Mouse (Mus musculus): Measurements from ENCODE around the gene Erc2. TPM values are rescaled to one million over a fixed set of nuclear protein-coding genes. Genes with fewer than 3 reads are reported as not detected.
"Not testable (repeated sequence)": the region's sequence is repeated elsewhere in the genome, so short reads cannot be mapped to it uniquely, and the experiment has no call there.

Erc2 gene
- polyA plus RNA-seq, 1 experiment from 2014 or later = 36.0 TPM

- ATAC-seq (ENCODE audit: low FRiP score, low read depth) = no peak
- 87% methylated on average over 6 of the region's 6 CpGs for WGBS
- H3K4me3 ChIP-seq = no peak overlapping the region
Observed at GRCm38 (mm10) chr14:27852606-27853005, 230.4 kb downstream of the Erc2 start.

GRCm38 (mm10) chr14:27860371-27861046 lies 238.3 kb downstream of the Erc2 start:
- 93% methylated on average over 6 of the region's 6 CpGs for WGBS
- ATAC-seq (ENCODE audit: low FRiP score, low read depth) = no peak

More at GRCm38 (mm10) chr14:27852606-27853005, 230.4 kb downstream of the Erc2 start:
- Histone ChIP-seq H3K4me1 (no peaks in the 10 kb centered on the region), H3K27ac (replicated peaks) (no peak overlapping the region), H3K36me3 (no peaks in the 10 kb centered on the region), H3K9ac (replicated peaks) (no peak overlapping the region), H3K27me3 (no peaks in the 10 kb centered on the region), H3K4me2 (replicated peaks) (no peak overlapping the region), H3K9me3 (no peaks in the 10 kb centered on the region)

GRCm38 (mm10) chr14:27862299-27862698 lies 240.1 kb downstream of the Erc2 start:
- no peaks in the 10 kb centered on the region for H3K4me1 ChIP-seq
- H3K4me3 ChIP-seq = no peak overlapping the region
- no peaks in the 10 kb centered on the region for H3K36me3 ChIP-seq
- no peak for ATAC-seq (ENCODE audit: low FRiP score, low read depth)
- H3K27me3 ChIP-seq = no peaks in the 10 kb centered on the region
- no peaks in the 10 kb centered on the region for H3K9me3 ChIP-seq
- H3K9ac ChIP-seq (replicated peaks) = no peak overlapping the region
- no peak overlapping the region for H3K27ac ChIP-seq (replicated peaks)
- no peak overlapping the region for H3K4me2 ChIP-seq (replicated peaks)

More at GRCm38 (mm10) chr14:27860371-27861046, 238.3 kb downstream of the Erc2 start:
- no peaks in the 10 kb centered on the region for H3K27me3 ChIP-seq
- no peak overlapping the region for H3K4me2 ChIP-seq (replicated peaks)
- H3K9me3 ChIP-seq = no peaks in the 10 kb centered on the region
- H3K4me1 ChIP-seq = no peaks in the 10 kb centered on the region
- no peak overlapping the region for H3K27ac ChIP-seq (replicated peaks)
- H3K36me3 ChIP-seq = no peaks in the 10 kb centered on the region
- H3K4me3 ChIP-seq = no peak overlapping the region
- no peak overlapping the region for H3K9ac ChIP-seq (replicated peaks)

DNA sequence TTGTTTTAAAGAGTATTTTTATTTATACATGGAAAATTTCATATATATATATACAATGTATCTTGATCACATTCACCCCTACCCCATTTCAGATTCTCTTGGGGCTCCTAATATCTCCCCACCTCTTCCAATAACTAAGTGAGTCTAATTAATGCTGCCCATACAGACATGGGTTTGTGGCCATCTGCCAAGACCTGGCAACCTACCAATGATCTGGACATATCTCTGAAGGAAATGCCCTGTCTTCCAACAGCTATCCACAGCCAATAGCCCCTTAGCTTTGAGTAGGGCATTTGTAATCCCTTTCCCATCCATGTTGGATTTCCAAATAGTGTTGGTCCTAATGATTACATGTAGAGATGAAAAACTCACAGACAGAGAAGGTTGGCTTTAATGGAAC lies 245.2 kb downstream of the Erc2 start:
- Histone ChIP-seq H3K36me3 (no peaks in the 10 kb centered on the region), H3K27ac (replicated peaks) (no peak overlapping the region), H3K4me2 (replicated peaks) (no peak overlapping the region), H3K27me3 (no peaks in the 10 kb centered on the region), H3K4me3 (no peak overlapping the region), H3K4me1 (no peaks in the 10 kb centered on the region), H3K9me3 (no peaks in the 10 kb centered on the region), H3K9ac (replicated peaks) (no peak overlapping the region)
- no peak for ATAC-seq (ENCODE audit: low FRiP score, low read depth)

DNA sequence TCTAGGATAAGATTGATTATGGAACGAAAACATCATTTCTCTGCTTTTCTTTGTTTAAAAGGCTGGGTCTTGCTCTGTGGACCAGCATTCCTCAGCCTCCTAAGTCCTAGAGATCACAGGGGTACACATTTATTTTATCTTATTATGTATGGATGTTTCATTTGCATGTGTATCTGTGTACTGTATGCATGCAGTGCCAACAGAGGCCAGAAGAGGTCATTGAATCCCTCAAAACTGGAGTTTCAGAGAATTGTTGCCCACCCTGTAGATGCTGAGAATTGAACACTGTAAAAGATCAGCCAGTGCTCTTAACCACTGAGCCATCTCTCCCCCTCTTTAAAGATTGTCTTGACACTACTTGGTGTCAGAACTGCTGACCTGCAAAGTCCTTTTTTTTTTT lies 251.4 kb downstream of the Erc2 start:
- H3K36me3 ChIP-seq = no peaks in the 10 kb centered on the region

GRCm38 (mm10) chr14:27875991-27876411 lies 253.8 kb downstream of the Erc2 start:
- H3K36me3 ChIP-seq = no peaks in the 10 kb centered on the region
- no peak overlapping the region for H3K4me2 ChIP-seq (replicated peaks)
- no peak overlapping the region for H3K9ac ChIP-seq (replicated peaks)
- ATAC-seq (ENCODE audit: low FRiP score, low read depth) = no peak
- H3K27me3 ChIP-seq = peaks cover 7% of the 10 kb centered on the region; the same call in 1 of the 2 replicates
- H3K27ac ChIP-seq (replicated peaks) = no peak overlapping the region
- H3K4me3 ChIP-seq = no peak overlapping the region
- 74% methylated on average over 13 of the region's 13 CpGs for WGBS
- 0 out of 2 replicates have a peak, but pooled peaks cover 5% of the 10 kb centered on the region for H3K4me1 ChIP-seq
- no peaks in the 10 kb centered on the region for H3K9me3 ChIP-seq

More for the DNA sequence above, 251.4 kb downstream of the Erc2 start:
- Histone ChIP-seq H3K4me2 (replicated peaks) (no peak overlapping the region), H3K27me3 (peaks cover 7% of the 10 kb centered on the region; the same call in 1 of the 2 replicates), H3K9ac (replicated peaks) (no peak overlapping the region), H3K9me3 (no peaks in the 10 kb centered on the region), H3K27ac (replicated peaks) (no peak overlapping the region), H3K4me1 (0 out of 2 replicates have a peak, but pooled peaks cover 5% of the 10 kb centered on the region), H3K4me3 (no peak overlapping the region)
- ATAC-seq (ENCODE audit: low FRiP score, low read depth) = no peak
- WGBS = 83% methylated on average over 1 of the region's 1 CpGs

DNA sequence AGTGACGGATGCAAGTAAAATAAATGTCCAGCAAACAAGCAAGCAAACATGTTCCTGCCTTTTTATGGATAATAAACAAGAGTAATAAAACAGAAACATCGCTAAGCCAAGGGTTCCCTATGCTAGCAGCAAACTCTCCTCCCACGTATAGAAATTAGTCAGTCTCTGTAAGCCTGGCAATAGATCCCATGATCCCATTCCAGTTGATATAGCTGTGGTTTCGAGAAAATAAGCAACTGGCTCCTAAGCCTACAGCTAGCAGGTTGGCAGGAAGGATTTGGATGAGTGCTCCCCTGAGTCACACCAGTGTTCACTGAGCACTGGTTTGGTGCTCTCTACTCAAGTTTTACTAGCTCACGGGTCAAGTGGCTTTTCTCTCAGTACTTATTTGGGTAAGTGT lies 259.7 kb downstream of the Erc2 start:
- Histone ChIP-seq H3K9me3 (no peaks in the 10 kb centered on the region), H3K4me3 (no peak overlapping the region), H3K9ac (replicated peaks) (no peak overlapping the region), H3K4me1 (no peaks in the 10 kb centered on the region), H3K27me3 (no peaks in the 10 kb centered on the region; the same call in 1 of the 2 replicates), H3K4me2 (replicated peaks) (no peak overlapping the region), H3K27ac (replicated peaks) (no peak overlapping the region), H3K36me3 (no peaks in the 10 kb centered on the region)
- 81% methylated on average over 5 of the region's 5 CpGs for WGBS
- no peak for ATAC-seq (ENCODE audit: low FRiP score, low read depth)

GRCm38 (mm10) chr14:27886337-27886736 lies 264.1 kb downstream of the Erc2 start:
- H3K36me3 ChIP-seq; H3K27me3 ChIP-seq; H3K4me3 ChIP-seq; H3K9me3 ChIP-seq; H3K4me2 ChIP-seq (replicated peaks); H3K9ac ChIP-seq (replicated peaks); ATAC-seq (ENCODE audit: low FRiP score, low read depth); H3K27ac ChIP-seq (replicated peaks); H3K4me1 ChIP-seq: not testable (repeated sequence)
- 65% methylated on average over 5 of the region's 5 CpGs for WGBS

DNA sequence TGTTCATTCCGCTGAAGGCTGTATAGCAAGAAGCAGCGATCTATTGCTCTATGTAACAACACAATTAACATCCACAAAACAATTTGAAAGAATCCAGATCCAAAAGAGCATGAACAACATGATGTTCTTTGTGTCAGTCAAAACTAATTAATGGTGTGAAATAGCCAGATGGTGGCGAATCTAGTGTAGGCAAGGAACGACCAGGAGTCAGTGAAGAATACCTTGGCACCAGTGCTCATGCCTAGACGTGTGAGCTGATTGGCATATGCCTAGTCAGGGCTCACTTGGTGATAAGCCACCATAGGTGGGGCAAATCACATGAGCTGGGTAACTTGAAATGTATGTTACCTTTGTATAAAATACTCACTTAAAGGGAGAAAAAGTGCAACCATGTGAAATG lies 265.3 kb downstream of the Erc2 start:
- no peaks in the 10 kb centered on the region for H3K9me3 ChIP-seq
- WGBS = 86% methylated on average over 5 of the region's 5 CpGs
- ATAC-seq (ENCODE audit: low FRiP score, low read depth) = no peak

GRCm38 (mm10) chr14:27889650-27890049 lies 267.4 kb downstream of the Erc2 start:
- no peak overlapping the region for H3K9ac ChIP-seq (replicated peaks)
- 90% methylated on average over 2 of the region's 2 CpGs for WGBS

More for the DNA sequence above, 265.3 kb downstream of the Erc2 start:
- Histone ChIP-seq H3K4me3 (no peak overlapping the region), H3K27ac (replicated peaks) (no peak overlapping the region), H3K4me1 (no peaks in the 10 kb centered on the region), H3K27me3 (no peaks in the 10 kb centered on the region), H3K36me3 (no peaks in the 10 kb centered on the region), H3K9ac (replicated peaks) (no peak overlapping the region), H3K4me2 (replicated peaks) (no peak overlapping the region)

DNA sequence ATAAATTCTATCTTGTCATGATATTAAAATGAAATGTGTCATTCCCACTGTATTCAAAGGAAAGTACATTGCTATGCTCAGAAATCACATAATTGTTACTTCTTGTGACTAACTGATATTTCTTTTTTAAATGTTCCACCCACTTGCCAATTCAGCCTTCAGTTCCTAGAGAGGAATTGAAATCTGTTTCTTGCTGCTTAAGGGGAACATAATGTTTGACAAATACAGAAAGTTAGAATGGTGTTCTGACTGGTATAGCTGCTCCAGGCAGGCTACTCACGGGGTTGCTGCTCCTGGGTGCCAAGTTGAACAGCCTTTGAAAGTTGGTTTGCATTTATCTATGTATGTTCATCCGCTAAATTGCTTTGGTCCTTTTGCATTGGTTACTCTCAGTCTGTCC lies 270.2 kb downstream of the Erc2 start:
- H3K9me3 ChIP-seq = no peaks in the 10 kb centered on the region
- WGBS = 88% methylated on average over 2 of the region's 2 CpGs
- H3K9ac ChIP-seq (replicated peaks) = no peak overlapping the region
- H3K36me3 ChIP-seq = no peaks in the 10 kb centered on the region
- H3K4me1 ChIP-seq = no peaks in the 10 kb centered on the region
- H3K27ac ChIP-seq (replicated peaks) = no peak overlapping the region
- no peak overlapping the region for H3K4me2 ChIP-seq (replicated peaks)
- H3K4me3 ChIP-seq = no peak overlapping the region
- H3K27me3 ChIP-seq = no peaks in the 10 kb centered on the region
- no peak for ATAC-seq (ENCODE audit: low FRiP score, low read depth)

More at GRCm38 (mm10) chr14:27889650-27890049, 267.4 kb downstream of the Erc2 start:
- H3K27ac ChIP-seq (replicated peaks) = no peak overlapping the region
- H3K4me1 ChIP-seq = no peaks in the 10 kb centered on the region
- no peaks in the 10 kb centered on the region for H3K36me3 ChIP-seq
- H3K27me3 ChIP-seq = no peaks in the 10 kb centered on the region
- no peak for ATAC-seq (ENCODE audit: low FRiP score, low read depth)
- no peak overlapping the region for H3K4me3 ChIP-seq
- H3K9me3 ChIP-seq = no peaks in the 10 kb centered on the region
- no peak overlapping the region for H3K4me2 ChIP-seq (replicated peaks)

DNA sequence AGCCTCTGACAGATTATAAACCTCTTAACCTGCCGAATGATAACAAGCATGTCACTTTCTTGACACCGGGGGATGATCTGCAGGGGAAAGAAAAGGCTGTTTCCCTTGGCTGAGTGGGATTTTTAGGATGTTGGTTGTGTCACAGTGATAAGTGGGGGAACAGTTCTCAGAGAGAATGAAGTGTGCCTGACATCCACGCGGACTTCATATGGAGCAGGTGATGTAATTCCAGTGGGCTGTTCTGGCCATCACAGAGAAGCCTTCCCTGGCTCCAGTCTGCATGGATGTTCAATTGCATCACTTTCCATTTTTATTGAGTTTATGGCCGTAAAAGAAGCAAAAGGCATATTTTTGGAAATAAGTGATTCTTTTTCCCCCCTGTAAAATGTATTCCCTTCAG lies 279.5 kb downstream of the Erc2 start:
- ATAC-seq (ENCODE audit: low FRiP score, low read depth) = no peak
- H3K4me3 ChIP-seq = no peak overlapping the region
- 83% methylated on average over 5 of the region's 5 CpGs for WGBS
- H3K27me3 ChIP-seq = no peaks in the 10 kb centered on the region
- H3K9ac ChIP-seq (replicated peaks) = no peak overlapping the region
- no peaks in the 10 kb centered on the region for H3K9me3 ChIP-seq
- no peaks in the 10 kb centered on the region for H3K4me1 ChIP-seq
- H3K4me2 ChIP-seq (replicated peaks) = no peak overlapping the region
- H3K36me3 ChIP-seq = no peaks in the 10 kb centered on the region
- H3K27ac ChIP-seq (replicated peaks) = no peak overlapping the region

Data from midbrain, embryonic 12.5 days (tissue).